Mouse (Mus musculus) CH12.LX (cell line): ENCODE measurements at regions not wholly inside any gene's neighbourhood (a gene's known extent, or its start where the extent isn't known, plus 50 kb on each side); places are given as distances from the start of the nearest gene placed in this dataset.
"Not testable (repeated sequence)": the region's sequence is repeated elsewhere in the genome, so short reads cannot be mapped to it uniquely, and the experiment has no call there.

ENCODE experiments used
- CTCF ChIP-seq, 2 experiments: IDR thresholded peaks in 1 of 2; conservative IDR thresholded peaks in 1 of 2; 2 replicates each; pipeline ENCODE4 v1.5.1; 2011 to 2012; ENCODE audit warnings: low read depth in 2 of 2, low read length in 2 of 2, improper control_type of control experiment in 1 of 2, inconsistent platforms in 1 of 2, mild to moderate bottlenecking in 1 of 2, moderate library complexity in 1 of 2
- EP300 ChIP-seq: IDR thresholded peaks from 2 replicates; pipeline ENCODE4 v1.6.1; 2011; ENCODE audit warnings: low read length, improper control_type of control experiment
- GABPA ChIP-seq: IDR thresholded peaks from 2 replicates; pipeline ENCODE4 v1.6.1; 2012; ENCODE audit warnings: low read depth, low read length, improper control_type of control experiment, inconsistent platforms; ENCODE audit not compliant: insufficient replicate concordance
- KAT2A ChIP-seq: IDR thresholded peaks from 2 replicates; pipeline ENCODE4 v1.6.1; 2012; ENCODE audit warnings: low read length, improper control_type of control experiment, inconsistent platforms; ENCODE audit not compliant: insufficient replicate concordance
- MAX ChIP-seq: IDR thresholded peaks from 2 replicates; pipeline ENCODE4 v1.6.1; 2011; ENCODE audit warnings: low read length, improper control_type of control experiment
- TCF12 ChIP-seq: IDR thresholded peaks from 2 replicates; pipeline ENCODE4 v1.6.1; 2014; ENCODE audit warnings: low read depth, mild to moderate bottlenecking, inconsistent platforms, low read length, improper control_type of control experiment

GRCm38 (mm10) chr6:3182424-3182841 is 216.9 kb downstream of the Samd9l start:
- TF ChIP-seq CTCF (conservative IDR thresholded peaks at IDR 0.05 in 1 of 2, IDR thresholded peaks at IDR 0.05 in 1 of 2; ENCODE audit: low read depth in 2 of 2, low read length in 2 of 2); EP300; MAX; TCF12; KAT2A; GABPA: not testable (repeated sequence)
